ENCODE assay signal across 25 mouse cellular contexts in the genomic region with DNA sequence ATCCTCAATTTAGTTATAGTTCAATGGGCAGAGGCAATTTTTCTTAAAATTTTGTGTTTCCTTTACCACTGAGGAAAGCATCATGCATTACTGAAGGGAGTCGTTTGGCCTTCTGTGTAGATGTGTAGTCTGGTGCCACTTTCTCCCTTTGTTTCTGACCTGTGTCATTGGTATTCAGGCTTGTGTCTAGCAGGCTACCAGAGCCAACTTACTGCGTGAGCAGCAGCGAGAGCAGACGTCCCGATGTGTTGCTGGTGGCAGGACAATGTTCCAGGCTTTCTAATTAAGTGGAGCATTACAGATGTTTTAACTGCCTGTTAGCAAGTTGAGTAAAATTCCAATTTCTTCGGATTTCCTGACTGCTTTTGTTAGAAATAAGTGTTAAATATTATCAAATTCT.
"Had no signal": no experiment of that assay in that cellular context is flagged by ENCODE, and none has a peak within 500 bp of the region (broad histone marks: within the 10 kb centered on the region; RNA-seq: fewer than 3 reads in every experiment).

No protein-coding gene starts in this region.

- H3K27ac ChIP-seq: gastrocnemius, adult 2 months; heart, adult 2 months; hindbrain, embryonic 10.5 days; hindbrain, embryonic 12.5 days; hindbrain, embryonic 15.5 days; intestine, embryonic 15.5 days; layer of hippocampus, adult 2 months; left cerebral cortex, adult 2 months; limb, embryonic 10.5 days; limb, embryonic 12.5 days; liver, embryonic 13.5 days had no signal

- H3K36me3 ChIP-seq: heart, embryonic 12.5 days; hindbrain, embryonic 10.5 days; hindbrain, embryonic 12.5 days; hindbrain, embryonic 15.5 days; intestine, embryonic 15.5 days; limb, embryonic 10.5 days; limb, embryonic 12.5 days; liver, embryonic 13.5 days had no signal

- H3K27me3 ChIP-seq: heart, embryonic 12.5 days; hindbrain, embryonic 12.5 days; hindbrain, embryonic 15.5 days; intestine, embryonic 15.5 days; limb, embryonic 12.5 days; liver, embryonic 13.5 days had no signal

- H3K4me1 ChIP-seq: heart, embryonic 12.5 days; hindbrain, embryonic 10.5 days; hindbrain, embryonic 12.5 days; hindbrain, embryonic 15.5 days; intestine, embryonic 15.5 days; limb, embryonic 10.5 days; limb, embryonic 12.5 days; liver, embryonic 13.5 days had no signal

- H3K4me2 ChIP-seq: heart, embryonic 12.5 days; hindbrain, embryonic 12.5 days; hindbrain, embryonic 15.5 days; intestine, embryonic 15.5 days; limb, embryonic 12.5 days; liver, embryonic 11.5 days; liver, embryonic 13.5 days had no signal

- H3K4me3 ChIP-seq: gastrocnemius, adult 2 months; heart, adult 2 months; heart, embryonic 12.5 days; hindbrain, embryonic 10.5 days; hindbrain, embryonic 12.5 days; hindbrain, embryonic 15.5 days; intestine, embryonic 15.5 days; layer of hippocampus, adult 2 months; left cerebral cortex, adult 2 months; limb, embryonic 10.5 days; limb, embryonic 12.5 days; liver, embryonic 13.5 days had no signal

- DNase-seq: gastrocnemius, adult 2 months; gastrocnemius, postnatal 10 days; gastrocnemius, postnatal 25 days; heart, adult 2 months; heart, postnatal 10 days; heart, postnatal 4 days; kidney, adult 18-20 months; kidney, adult 8-10 months; kidney, postnatal 10 days; kidney, postnatal 25 days; kidney, postnatal 4 days; liver; liver, embryonic 13.5 days had no signal

- H3K9me3 ChIP-seq: heart, embryonic 12.5 days; hindbrain, embryonic 10.5 days; hindbrain, embryonic 12.5 days; hindbrain, embryonic 15.5 days; intestine, embryonic 15.5 days; limb, embryonic 10.5 days; limb, embryonic 12.5 days; liver, embryonic 13.5 days had no signal

- ATAC-seq: inflammation-experienced regulatory T-cells, adult 6 months; intestine, embryonic 15.5 days; intestine, postnatal 0 days had no signal

- H3K9ac ChIP-seq: heart, embryonic 12.5 days; hindbrain, embryonic 12.5 days; hindbrain, embryonic 15.5 days; intestine, embryonic 15.5 days; limb, embryonic 12.5 days; liver, embryonic 13.5 days had no signal
